Mouse (Mus musculus) heart, embryonic 13.5 days (tissue): ENCODE results near the gene Runx1. TPM values are rescaled to one million over a fixed set of nuclear protein-coding genes. Genes with fewer than 3 reads are reported as not detected.

Experiments
- ATAC-seq: fragments of 200-750 bp; cut with Nextera tagmentation; 2 replicates; pipeline ENCODE4 v1.8.0; 2017; ENCODE audit warnings: moderate TSS enrichment; ENCODE audit not compliant: insufficient number of reproducible peaks, low FRiP score, low TSS enrichment; ENCODE audit errors: extremely low read depth
- H3K27ac ChIP-seq: fragments of 300-500 bp; sonication (generic); replicated peaks from 2 replicates; pipeline ENCODE4 v1.5.1; 2015; ENCODE audit warnings: moderate library complexity, mild to moderate bottlenecking, inconsistent platforms
- H3K27me3 ChIP-seq: fragments of 300-500 bp; sonication (generic); replicated peaks from 2 replicates; pipeline ENCODE4 v1.6.1; 2015; ENCODE audit warnings: mild to moderate bottlenecking, inconsistent platforms
- H3K36me3 ChIP-seq: fragments of 300-500 bp; sonication (generic); 2 replicates; pipeline ENCODE4 v1.6.1; 2015; ENCODE audit warnings: mild to moderate bottlenecking, inconsistent platforms
- H3K4me1 ChIP-seq: fragments of 300-500 bp; sonication (generic); 2 replicates; pipeline ENCODE4 v1.6.1; 2015; ENCODE audit warnings: inconsistent platforms
- H3K4me2 ChIP-seq: fragments of 300-500 bp; sonication (generic); 2 replicates; pipeline ENCODE4 v1.6.1; 2015; ENCODE audit warnings: inconsistent platforms, mild to moderate bottlenecking, moderate library complexity
- H3K4me3 ChIP-seq: fragments of 300-500 bp; sonication (generic); 2 replicates; pipeline ENCODE4 v1.5.1; 2015; ENCODE audit warnings: moderate library complexity, mild to moderate bottlenecking, inconsistent platforms
- H3K9ac ChIP-seq: fragments of 300-500 bp; sonication (generic); 2 replicates; pipeline ENCODE4 v1.6.1; 2015; ENCODE audit warnings: inconsistent platforms, mild to moderate bottlenecking, moderate library complexity
- H3K9me3 ChIP-seq: fragments of 300-500 bp; sonication (generic); 2 replicates; pipeline ENCODE4 v1.6.1; 2016; ENCODE audit warnings: inconsistent platforms
- WGBS: fragments of 180-500 bp; shearing (Covaris S2); methylation state at CpG from one replicate; pipeline ENCODE4 v1.1.7; 2015; ENCODE audit warnings: mixed read lengths; 5-methylcytosine and 5-hydroxymethylcytosine counted together
- polyA plus RNA-seq: library from polyadenylated mRNA; unstranded; fragments of >200 nt; fragmentation: Nextera tagmentation; extraction: Ambion mirVana; gene quantifications from 2 replicates; pipeline ENCODE4 v1.2.1, GENCODE M21; 2015

Runx1 gene
- polyA plus RNA-seq, 1 experiment from 2014 or later = 1.1 TPM

DNA sequence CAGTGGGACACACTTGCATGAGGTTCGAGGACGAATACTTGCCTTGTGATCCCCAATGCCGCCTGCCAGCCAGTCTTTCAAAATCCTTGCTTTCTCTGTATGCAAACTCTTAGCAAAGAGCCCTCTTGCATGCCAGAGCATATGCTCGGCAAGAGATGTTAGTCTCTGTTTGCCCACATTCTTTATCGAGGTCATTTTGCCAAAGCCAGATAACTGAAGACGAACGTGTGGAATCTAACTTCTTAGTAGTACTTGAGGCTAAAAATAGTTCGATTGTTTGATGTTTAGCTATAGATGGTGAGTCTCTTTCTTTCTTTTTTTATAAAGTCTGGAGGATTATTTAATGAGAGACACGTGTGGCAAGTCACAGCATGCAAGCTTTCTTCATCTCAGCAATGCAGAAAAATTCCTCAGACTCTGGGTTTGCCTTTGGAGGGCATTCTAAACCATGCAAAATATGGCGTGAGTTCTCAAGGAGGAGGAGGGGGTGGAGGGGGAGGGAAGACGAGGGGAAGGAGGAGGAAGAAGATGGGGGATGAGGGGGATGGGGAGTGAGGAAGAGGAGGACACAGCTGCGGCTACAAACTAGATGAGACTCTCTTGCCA, 81.7 kb downstream of the Runx1 start:
- Histone ChIP-seq H3K36me3 (no peaks in the 10 kb centered on the region), H3K9ac (no peak overlapping the region), H3K27ac (no peak overlapping the region), H3K4me3 (no peak overlapping the region), H3K27me3 (peaks cover 61% of the 10 kb centered on the region), H3K9me3 (no peaks in the 10 kb centered on the region), H3K4me1 (peaks cover 9% of the 10 kb centered on the region), H3K4me2 (no peak overlapping the region)
- 37% methylated on average over 12 of the region's 12 CpGs for WGBS
- ATAC-seq = no peak

DNA sequence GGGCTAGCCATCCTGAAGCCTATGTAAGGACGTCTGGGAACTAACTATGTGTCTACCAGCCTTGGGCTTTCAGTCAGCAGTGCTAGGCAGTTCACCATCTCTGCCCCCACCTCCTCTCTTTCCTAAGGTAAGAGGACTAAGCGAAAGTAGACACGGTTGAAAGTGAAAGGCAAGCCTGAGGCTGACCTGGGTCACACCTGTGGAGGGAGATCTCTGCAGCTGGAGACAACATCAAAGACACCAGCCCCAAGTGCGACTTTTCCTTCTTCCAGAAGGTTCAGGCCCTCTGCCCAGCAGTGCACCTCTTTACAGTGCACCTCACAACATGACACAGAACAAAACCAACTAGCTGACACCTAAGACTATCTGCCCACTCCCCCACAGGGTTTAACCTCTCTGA, 82.2 kb downstream of the Runx1 start:
- no peak overlapping the region for H3K9ac ChIP-seq

DNA sequence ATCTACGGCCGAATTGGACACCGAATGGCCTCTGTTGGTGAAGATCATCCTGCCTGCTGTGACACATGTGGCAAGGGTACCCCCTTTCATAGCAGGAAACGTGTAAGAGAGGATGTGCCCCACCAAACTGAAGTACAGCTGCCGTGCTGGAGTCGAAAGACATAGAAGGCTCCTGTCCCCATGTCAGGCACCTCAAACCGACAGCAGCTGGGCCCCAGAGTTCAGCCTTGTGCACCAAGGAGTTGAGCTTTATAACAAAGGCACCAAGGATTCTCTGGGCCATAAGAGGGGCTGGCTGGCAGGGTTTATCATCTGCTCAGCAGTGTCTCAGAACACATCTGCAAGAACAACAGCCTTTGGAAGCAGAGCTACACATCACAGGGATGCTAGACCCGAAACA, 84.6 kb downstream of the Runx1 start:
- Histone ChIP-seq H3K27me3 (peaks cover 59% of the 10 kb centered on the region), H3K4me1 (peaks cover 9% of the 10 kb centered on the region), H3K4me3 (no peak overlapping the region), H3K27ac (no peak overlapping the region), H3K9ac (no peak overlapping the region), H3K4me2 (no peak overlapping the region), H3K36me3 (no peaks in the 10 kb centered on the region), H3K9me3 (no peaks in the 10 kb centered on the region)
- no peak for ATAC-seq
- 74% methylated on average over 8 of the region's 8 CpGs for WGBS

More for the DNA sequence above, 82.2 kb downstream of the Runx1 start:
- H3K27me3 ChIP-seq = peaks cover 60% of the 10 kb centered on the region
- H3K9me3 ChIP-seq = no peaks in the 10 kb centered on the region
- H3K4me2 ChIP-seq = no peak overlapping the region
- H3K4me3 ChIP-seq = no peak overlapping the region
- 64% methylated on average over 4 of the region's 4 CpGs for WGBS
- H3K36me3 ChIP-seq = no peaks in the 10 kb centered on the region
- H3K27ac ChIP-seq = no peak overlapping the region
- peaks cover 9% of the 10 kb centered on the region for H3K4me1 ChIP-seq
- ATAC-seq = no peak

- WGBS = 60% methylated on average over 9 of the region's 9 CpGs
- no peak overlapping the region for H3K27ac ChIP-seq
Observed at GRCm38 (mm10) chr16:92740541-92740940, 85.4 kb downstream of the Runx1 start.

DNA sequence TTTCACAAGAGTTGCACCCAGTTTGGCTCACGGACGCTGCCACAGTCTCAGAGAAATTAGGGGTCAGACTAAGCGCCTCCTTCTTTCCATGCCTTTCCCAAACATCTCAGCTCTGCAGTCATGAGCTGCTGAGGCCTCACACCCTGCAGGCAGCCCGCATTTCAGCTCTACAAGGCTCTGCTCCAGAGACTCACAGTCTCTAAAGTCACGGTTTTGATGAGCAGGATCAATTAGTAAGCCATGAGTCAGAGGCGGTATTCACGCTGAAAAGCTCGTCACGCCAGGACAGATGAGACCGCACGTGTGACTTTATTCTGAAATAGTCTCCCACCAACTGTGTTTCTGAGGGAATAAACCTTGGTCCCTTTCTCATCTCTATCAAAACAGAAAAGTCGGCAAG, 86.0 kb downstream of the Runx1 start:
- peaks cover 54% of the 10 kb centered on the region for H3K27me3 ChIP-seq
- no peak overlapping the region for H3K4me3 ChIP-seq
- WGBS = 62% methylated on average over 12 of the region's 12 CpGs
- ATAC-seq = no peak
- H3K27ac ChIP-seq = no peak overlapping the region
- no peaks in the 10 kb centered on the region for H3K36me3 ChIP-seq
- H3K9me3 ChIP-seq = no peaks in the 10 kb centered on the region
- H3K9ac ChIP-seq = no peak overlapping the region
- no peak overlapping the region for H3K4me2 ChIP-seq
- H3K4me1 ChIP-seq = peaks cover 9% of the 10 kb centered on the region

More at GRCm38 (mm10) chr16:92740541-92740940, 85.4 kb downstream of the Runx1 start:
- H3K4me1 ChIP-seq = peaks cover 9% of the 10 kb centered on the region
- ATAC-seq = no peak
- H3K9ac ChIP-seq = no peak overlapping the region
- H3K4me3 ChIP-seq = no peak overlapping the region
- no peaks in the 10 kb centered on the region for H3K9me3 ChIP-seq
- H3K36me3 ChIP-seq = no peaks in the 10 kb centered on the region
- peaks cover 59% of the 10 kb centered on the region for H3K27me3 ChIP-seq
- no peak overlapping the region for H3K4me2 ChIP-seq

- Histone ChIP-seq H3K4me1 (peaks cover 4% of the 10 kb centered on the region), H3K27me3 (peaks cover 53% of the 10 kb centered on the region), H3K9ac (no peak overlapping the region), H3K9me3 (no peaks in the 10 kb centered on the region), H3K36me3 (no peaks in the 10 kb centered on the region), H3K4me3 (no peak overlapping the region), H3K27ac (no peak overlapping the region), H3K4me2 (no peak overlapping the region)
- no peak for ATAC-seq
- WGBS = 83% methylated on average over 7 of the region's 7 CpGs
Observed at GRCm38 (mm10) chr16:92739071-92739793, 86.7 kb downstream of the Runx1 start.

DNA sequence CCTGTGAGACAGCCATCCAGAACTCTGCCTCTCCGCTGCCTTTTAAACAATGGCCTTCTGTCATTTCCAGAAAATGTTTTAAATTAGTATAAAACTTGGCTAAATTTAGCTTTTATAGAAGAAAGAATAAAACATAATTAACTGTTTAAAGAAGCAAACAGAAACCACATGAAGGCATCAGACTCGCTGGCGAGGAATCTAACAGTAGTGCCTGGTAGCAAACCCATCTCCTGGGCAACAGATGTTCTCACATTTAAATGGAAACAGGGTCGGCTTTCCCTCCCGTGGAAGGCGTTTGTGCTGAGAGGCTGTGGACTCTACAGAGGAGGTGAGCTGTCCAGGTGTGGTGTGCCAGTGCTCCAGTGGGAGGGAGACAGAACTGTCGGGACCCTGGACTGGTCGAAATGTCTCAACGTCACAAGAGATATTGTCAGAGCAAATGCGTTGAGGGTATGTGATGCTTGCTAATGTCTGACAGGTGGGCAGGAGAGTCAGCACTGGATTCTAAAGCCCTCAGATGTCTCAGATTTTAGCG, 87.4 kb downstream of the Runx1 start:
- no peak overlapping the region for H3K9ac ChIP-seq
- no peaks in the 10 kb centered on the region for H3K36me3 ChIP-seq
- H3K4me3 ChIP-seq = no peak overlapping the region
- no peak for ATAC-seq
- H3K27ac ChIP-seq = no peak overlapping the region
- WGBS = 70% methylated on average over 11 of the region's 11 CpGs
- no peaks in the 10 kb centered on the region for H3K9me3 ChIP-seq
- H3K27me3 ChIP-seq = peaks cover 46% of the 10 kb centered on the region
- no peak overlapping the region for H3K4me2 ChIP-seq
- no peaks in the 10 kb centered on the region for H3K4me1 ChIP-seq

- WGBS = 65% methylated on average over 9 of the region's 9 CpGs
Observed at GRCm38 (mm10) chr16:92726870-92727269, 99.1 kb downstream of the Runx1 start.

GRCm38 (mm10) chr16:92724526-92724925, 101.4 kb downstream of the Runx1 start:
- no peak for ATAC-seq
- Histone ChIP-seq H3K4me2 (no peak overlapping the region), H3K9me3 (no peaks in the 10 kb centered on the region), H3K27ac (no peak overlapping the region), H3K9ac (no peak overlapping the region), H3K27me3 (peaks cover 70% of the 10 kb centered on the region), H3K4me3 (no peak overlapping the region), H3K4me1 (peaks cover 7% of the 10 kb centered on the region; the same call in 1 of the 2 replicates), H3K36me3 (no peaks in the 10 kb centered on the region)
- 37% methylated on average over 3 of the region's 3 CpGs for WGBS

More at GRCm38 (mm10) chr16:92726870-92727269, 99.1 kb downstream of the Runx1 start:
- Histone ChIP-seq H3K4me3 (no peak overlapping the region), H3K27me3 (peaks cover 51% of the 10 kb centered on the region), H3K9ac (no peak overlapping the region), H3K4me2 (no peak overlapping the region), H3K9me3 (no peaks in the 10 kb centered on the region), H3K27ac (no peak overlapping the region), H3K4me1 (peaks cover 3% of the 10 kb centered on the region; the same call in 1 of the 2 replicates), H3K36me3 (no peaks in the 10 kb centered on the region)
- no peak for ATAC-seq

- Histone ChIP-seq H3K4me1 (peaks cover 12% of the 10 kb centered on the region), H3K27ac (no peak overlapping the region), H3K36me3 (no peaks in the 10 kb centered on the region), H3K9me3 (no peaks in the 10 kb centered on the region), H3K27me3 (peaks cover 84% of the 10 kb centered on the region), H3K9ac (no peak overlapping the region), H3K4me3 (no peak overlapping the region), H3K4me2 (no peak overlapping the region)
- 68% methylated on average over 10 of the region's 10 CpGs for WGBS
- no peak for ATAC-seq
Observed at GRCm38 (mm10) chr16:92720678-92721077, 105.3 kb downstream of the Runx1 start.

GRCm38 (mm10) chr16:92719725-92720124, 106.2 kb downstream of the Runx1 start:
- ATAC-seq = no peak
- peaks cover 87% of the 10 kb centered on the region for H3K27me3 ChIP-seq

More at GRCm38 (mm10) chr16:92719725-92720124, 106.2 kb downstream of the Runx1 start:
- H3K27ac ChIP-seq = no peak overlapping the region
- no peaks in the 10 kb centered on the region for H3K9me3 ChIP-seq
- peaks cover 17% of the 10 kb centered on the region for H3K4me1 ChIP-seq
- H3K36me3 ChIP-seq = no peaks in the 10 kb centered on the region
- H3K4me2 ChIP-seq = no peak overlapping the region
- no peak overlapping the region for H3K9ac ChIP-seq
- WGBS = 76% methylated on average over 6 of the region's 6 CpGs
- no peak overlapping the region for H3K4me3 ChIP-seq
